Mouse (Mus musculus): ENCODE data around the gene Pcbp3. TPM values are rescaled to one million over a fixed set of nuclear protein-coding genes. Genes with fewer than 3 reads are reported as not detected.

Gene Pcbp3
- polyA plus RNA-seq, 1 experiment from 2014 or later, result 6.9 TPM

DNA sequence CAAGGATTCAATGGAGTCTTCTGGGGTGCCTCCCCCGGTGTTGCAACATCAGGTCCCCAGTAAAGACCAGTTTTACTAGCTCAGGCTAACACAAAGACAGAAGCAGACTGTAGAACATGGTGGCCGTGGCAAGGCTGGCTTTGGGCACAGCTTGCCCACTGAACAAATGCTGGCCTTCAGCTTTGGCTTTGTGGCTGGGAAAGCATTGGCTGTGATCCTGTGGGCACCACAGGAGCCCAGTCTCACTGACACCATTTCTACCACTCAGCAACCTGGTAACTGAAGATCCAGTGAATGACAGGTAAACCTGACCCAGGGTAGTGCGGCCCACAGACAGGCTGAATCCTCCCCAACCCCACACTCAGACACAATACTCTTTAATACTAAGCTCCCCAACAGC, 167.6 kb downstream of the Pcbp3 start:
- Histone ChIP-seq H3K4me1 (ENCODE audit: control insufficient read depth, insufficient read depth, low read length) (no peaks in the 10 kb centered on the region), H3K27ac (ENCODE audit: low read depth, low read length) (no peak overlapping the region), H3K4me2 (no peak overlapping the region), H3K4me3 (ENCODE audit: low read depth, low read length) (no peak overlapping the region), H3K27me3 (ENCODE audit: control insufficient read depth, insufficient read depth, low read length) (no peaks in the 10 kb centered on the region), H3K36me3 (ENCODE audit: control insufficient read depth, insufficient read depth, low read length) (no peaks in the 10 kb centered on the region), H3K9me3 (replicated peaks; ENCODE audit: control insufficient read depth, low read length) (no peaks in the 10 kb centered on the region), H3K9ac (ENCODE audit: low read depth, low read length) (no peak overlapping the region)
- 76% methylated on average over 3 of the region's 3 CpGs for WGBS (ENCODE audit: insufficient replicate concordance)
- no peak for ATAC-seq (replicated peaks; ENCODE audit: insufficient number of reproducible peaks, low FRiP score, low TSS enrichment)

DNA sequence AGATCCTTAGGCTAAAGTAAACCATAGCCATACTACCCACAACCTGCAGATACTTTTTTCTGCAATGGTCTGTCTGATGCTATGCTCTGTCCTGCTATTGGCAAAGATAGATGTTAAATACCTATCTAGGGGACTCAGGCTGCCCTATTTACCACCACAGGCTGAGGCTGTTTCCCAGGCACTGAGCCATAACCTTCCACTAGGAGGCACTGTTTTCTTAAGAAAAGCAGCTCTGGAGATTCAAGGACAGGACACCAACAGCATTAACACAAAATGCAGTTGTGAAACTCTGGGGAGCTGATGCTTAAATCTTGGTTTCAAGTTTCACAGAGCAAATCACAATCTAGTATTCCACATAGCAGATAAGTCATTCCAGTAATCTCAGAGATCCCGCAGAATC, 170.2 kb downstream of the Pcbp3 start:
- no peak overlapping the region for H3K4me2 ChIP-seq
- 27% methylated on average over 1 of the region's 1 CpGs for WGBS (ENCODE audit: insufficient replicate concordance)
- no peaks in the 10 kb centered on the region for H3K9me3 ChIP-seq (replicated peaks; ENCODE audit: control insufficient read depth, low read length)
- no peak overlapping the region for H3K4me3 ChIP-seq (ENCODE audit: low read depth, low read length)
- no peak overlapping the region for H3K27ac ChIP-seq (ENCODE audit: low read depth, low read length)
- H3K4me1 ChIP-seq (ENCODE audit: control insufficient read depth, insufficient read depth, low read length), result no peaks in the 10 kb centered on the region
- no peak overlapping the region for H3K9ac ChIP-seq (ENCODE audit: low read depth, low read length)
- H3K27me3 ChIP-seq (ENCODE audit: control insufficient read depth, insufficient read depth, low read length), result no peaks in the 10 kb centered on the region
- H3K36me3 ChIP-seq (ENCODE audit: control insufficient read depth, insufficient read depth, low read length), result no peaks in the 10 kb centered on the region
- no peak for ATAC-seq (replicated peaks; ENCODE audit: insufficient number of reproducible peaks, low FRiP score, low TSS enrichment)

DNA sequence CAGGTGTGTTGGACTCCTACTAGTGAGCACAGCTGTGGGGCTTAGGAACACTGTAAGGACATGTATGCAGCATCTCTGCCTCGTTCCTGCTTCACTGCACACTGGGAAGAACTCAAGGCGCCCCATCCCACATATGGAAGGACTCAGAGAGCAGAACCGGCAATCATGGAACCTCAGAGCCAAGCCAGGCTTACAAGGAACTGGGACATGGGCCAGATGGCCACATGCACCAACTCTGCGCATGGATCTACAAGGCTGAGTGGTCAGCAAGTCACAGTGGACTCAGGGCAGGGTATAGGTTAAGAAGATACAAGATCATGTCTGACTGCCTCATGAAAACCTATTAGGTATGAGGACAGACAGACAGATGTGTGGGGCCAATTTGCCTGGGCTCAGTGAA, 171.8 kb downstream of the Pcbp3 start:
- Histone ChIP-seq H3K27ac (ENCODE audit: low read depth, low read length) (no peak overlapping the region), H3K36me3 (ENCODE audit: control insufficient read depth, insufficient read depth, low read length) (no peaks in the 10 kb centered on the region), H3K4me3 (ENCODE audit: low read depth, low read length) (no peak overlapping the region), H3K27me3 (ENCODE audit: control insufficient read depth, insufficient read depth, low read length) (no peaks in the 10 kb centered on the region), H3K4me2 (no peak overlapping the region), H3K9me3 (replicated peaks; ENCODE audit: control insufficient read depth, low read length) (no peaks in the 10 kb centered on the region), H3K9ac (ENCODE audit: low read depth, low read length) (no peak overlapping the region), H3K4me1 (ENCODE audit: control insufficient read depth, insufficient read depth, low read length) (no peaks in the 10 kb centered on the region)
- 0 out of 2 replicates have a peak, but pooled peaks have one; percentile 21 for ATAC-seq (replicated peaks; ENCODE audit: insufficient number of reproducible peaks, low FRiP score, low TSS enrichment)
- WGBS (ENCODE audit: insufficient replicate concordance), result 80% methylated on average over 4 of the region's 4 CpGs

GRCm38 (mm10) chr10:76785312-76785711, 176.4 kb downstream of the Pcbp3 start:
- Histone ChIP-seq H3K27ac (ENCODE audit: low read depth, low read length) (no peak overlapping the region), H3K36me3 (ENCODE audit: control insufficient read depth, insufficient read depth, low read length) (no peaks in the 10 kb centered on the region), H3K4me3 (ENCODE audit: low read depth, low read length) (no peak overlapping the region), H3K4me1 (ENCODE audit: control insufficient read depth, insufficient read depth, low read length) (no peaks in the 10 kb centered on the region), H3K9me3 (replicated peaks; ENCODE audit: control insufficient read depth, low read length) (no peaks in the 10 kb centered on the region), H3K9ac (ENCODE audit: low read depth, low read length) (no peak overlapping the region), H3K27me3 (ENCODE audit: control insufficient read depth, insufficient read depth, low read length) (no peaks in the 10 kb centered on the region), H3K4me2 (no peak overlapping the region)
- ATAC-seq (replicated peaks; ENCODE audit: insufficient number of reproducible peaks, low FRiP score, low TSS enrichment), result no peak
- WGBS (ENCODE audit: insufficient replicate concordance), result 75% methylated on average over 6 of the region's 6 CpGs

- Histone ChIP-seq H3K4me2 (no peak overlapping the region), H3K36me3 (ENCODE audit: control insufficient read depth, insufficient read depth, low read length) (no peaks in the 10 kb centered on the region), H3K4me3 (ENCODE audit: low read depth, low read length) (no peak overlapping the region), H3K9me3 (replicated peaks; ENCODE audit: control insufficient read depth, low read length) (no peaks in the 10 kb centered on the region), H3K4me1 (ENCODE audit: control insufficient read depth, insufficient read depth, low read length) (no peaks in the 10 kb centered on the region), H3K9ac (ENCODE audit: low read depth, low read length) (no peak overlapping the region), H3K27me3 (ENCODE audit: control insufficient read depth, insufficient read depth, low read length) (no peaks in the 10 kb centered on the region), H3K27ac (ENCODE audit: low read depth, low read length) (no peak overlapping the region)
- 85% methylated on average over 5 of the region's 5 CpGs for WGBS (ENCODE audit: insufficient replicate concordance)
- no peak for ATAC-seq (replicated peaks; ENCODE audit: insufficient number of reproducible peaks, low FRiP score, low TSS enrichment)
Observed at GRCm38 (mm10) chr10:76779225-76779624, 182.5 kb downstream of the Pcbp3 start.

- Histone ChIP-seq H3K4me3 (ENCODE audit: low read depth, low read length) (no peak overlapping the region), H3K4me2 (no peak overlapping the region), H3K27me3 (ENCODE audit: control insufficient read depth, insufficient read depth, low read length) (no peaks in the 10 kb centered on the region), H3K4me1 (ENCODE audit: control insufficient read depth, insufficient read depth, low read length) (peaks cover 2% of the 10 kb centered on the region; the same call in 1 of the 2 replicates), H3K9ac (ENCODE audit: low read depth, low read length) (no peak overlapping the region), H3K9me3 (replicated peaks; ENCODE audit: control insufficient read depth, low read length) (0 out of 2 replicates have a peak, but pooled peaks cover 2% of the 10 kb centered on the region), H3K27ac (ENCODE audit: low read depth, low read length) (no peak overlapping the region), H3K36me3 (ENCODE audit: control insufficient read depth, insufficient read depth, low read length) (no peaks in the 10 kb centered on the region)
- WGBS (ENCODE audit: insufficient replicate concordance), result 61% methylated on average over 3 of the region's 3 CpGs
- ATAC-seq (replicated peaks; ENCODE audit: insufficient number of reproducible peaks, low FRiP score, low TSS enrichment), result no peak
Observed at GRCm38 (mm10) chr10:76771624-76772023, 190.1 kb downstream of the Pcbp3 start.

DNA sequence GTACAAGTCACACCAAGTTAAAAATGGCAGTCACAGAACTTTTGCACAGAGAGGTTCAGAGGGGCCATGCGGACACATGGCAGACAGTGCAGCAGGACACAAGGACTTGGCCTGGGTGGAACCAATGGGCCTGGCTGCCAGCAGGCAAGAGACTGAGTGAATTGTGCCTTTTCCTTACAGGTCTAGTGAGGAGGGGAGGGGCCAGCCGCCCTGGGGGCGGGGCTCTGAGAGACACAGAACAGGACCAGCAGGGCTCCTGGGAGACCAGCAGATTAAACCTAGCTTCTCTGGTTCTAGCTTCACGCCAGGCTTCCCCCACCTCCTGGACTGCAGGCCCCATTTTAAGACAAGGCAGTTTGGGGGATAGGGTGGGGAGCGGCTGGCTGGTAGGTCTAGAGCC, 190.6 kb downstream of the Pcbp3 start:
- Histone ChIP-seq H3K9ac (ENCODE audit: low read depth, low read length) (no peak overlapping the region), H3K4me3 (ENCODE audit: low read depth, low read length) (no peak overlapping the region), H3K4me2 (no peak overlapping the region), H3K36me3 (ENCODE audit: control insufficient read depth, insufficient read depth, low read length) (no peaks in the 10 kb centered on the region), H3K9me3 (replicated peaks; ENCODE audit: control insufficient read depth, low read length) (0 out of 2 replicates have a peak, but pooled peaks cover 2% of the 10 kb centered on the region), H3K27me3 (ENCODE audit: control insufficient read depth, insufficient read depth, low read length) (no peaks in the 10 kb centered on the region), H3K27ac (ENCODE audit: low read depth, low read length) (no peak overlapping the region), H3K4me1 (ENCODE audit: control insufficient read depth, insufficient read depth, low read length) (peaks cover 2% of the 10 kb centered on the region; the same call in 1 of the 2 replicates)
- ATAC-seq (replicated peaks; ENCODE audit: insufficient number of reproducible peaks, low FRiP score, low TSS enrichment), result no peak
- WGBS (ENCODE audit: insufficient replicate concordance), result 60% methylated on average over 5 of the region's 5 CpGs

DNA sequence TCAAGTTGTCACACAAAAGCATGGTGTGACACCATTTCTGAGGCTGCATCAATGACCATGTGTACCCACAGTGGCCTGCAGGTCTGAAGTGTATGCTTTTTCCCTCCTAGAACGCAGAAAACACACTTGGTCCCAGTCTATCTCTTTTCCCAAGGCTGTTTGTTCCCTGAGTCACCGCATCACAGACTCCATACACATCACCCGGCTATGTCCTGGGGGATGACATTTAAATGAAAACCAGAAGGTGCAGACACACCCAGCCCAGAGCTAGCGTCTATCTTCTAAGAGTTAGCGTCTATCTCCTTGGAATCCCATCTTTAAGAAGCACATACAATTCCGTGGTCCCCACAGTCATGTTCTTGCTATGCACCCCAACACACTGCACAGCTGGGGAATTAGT, 192.1 kb downstream of the Pcbp3 start:
- no peak for ATAC-seq (replicated peaks; ENCODE audit: insufficient number of reproducible peaks, low FRiP score, low TSS enrichment)
- Histone ChIP-seq H3K9me3 (replicated peaks; ENCODE audit: control insufficient read depth, low read length) (0 out of 2 replicates have a peak, but pooled peaks cover 2% of the 10 kb centered on the region), H3K4me3 (ENCODE audit: low read depth, low read length) (no peak overlapping the region), H3K27me3 (ENCODE audit: control insufficient read depth, insufficient read depth, low read length) (no peaks in the 10 kb centered on the region; the same call in 1 of the 2 replicates), H3K36me3 (ENCODE audit: control insufficient read depth, insufficient read depth, low read length) (no peaks in the 10 kb centered on the region), H3K4me2 (no peak overlapping the region), H3K9ac (ENCODE audit: low read depth, low read length) (no peak overlapping the region), H3K27ac (ENCODE audit: low read depth, low read length) (no peak overlapping the region), H3K4me1 (ENCODE audit: control insufficient read depth, insufficient read depth, low read length) (peaks cover 2% of the 10 kb centered on the region; the same call in 1 of the 2 replicates)
- 84% methylated on average over 6 of the region's 6 CpGs for WGBS (ENCODE audit: insufficient replicate concordance)

- Histone ChIP-seq H3K4me1 (ENCODE audit: control insufficient read depth, insufficient read depth, low read length) (0 out of 2 replicates have a peak, but pooled peaks cover under 1% of the 10 kb centered on the region), H3K36me3 (ENCODE audit: control insufficient read depth, insufficient read depth, low read length) (no peaks in the 10 kb centered on the region), H3K4me3 (ENCODE audit: low read depth, low read length) (no peak overlapping the region), H3K27ac (ENCODE audit: low read depth, low read length) (no peak overlapping the region), H3K9ac (ENCODE audit: low read depth, low read length) (no peak overlapping the region), H3K9me3 (replicated peaks; ENCODE audit: control insufficient read depth, low read length) (no peaks in the 10 kb centered on the region), H3K4me2 (no peak overlapping the region), H3K27me3 (ENCODE audit: control insufficient read depth, insufficient read depth, low read length) (no peaks in the 10 kb centered on the region; the same call in 1 of the 2 replicates)
- WGBS (ENCODE audit: insufficient replicate concordance), result 81% methylated on average over 1 of the region's 1 CpGs
- ATAC-seq (replicated peaks; ENCODE audit: insufficient number of reproducible peaks, low FRiP score, low TSS enrichment), result no peak
Observed at GRCm38 (mm10) chr10:76766196-76766595, 195.5 kb downstream of the Pcbp3 start.

Data from heart, embryonic 11.5 days (tissue).